Mouse (Mus musculus): ENCODE measurements around the gene Plac8.
A peak's percentile ranks its signal among the peaks of the same experiment; 100 is the strongest.

Gene Plac8

GRCm38 (mm10) chr5:100524921-100525320 is 47.1 kb downstream of the Plac8 start:
- no peak for DNase-seq

GRCm38 (mm10) chr5:100523331-100523730 is 48.7 kb downstream of the Plac8 start:
- DNase-seq: no peak

DNA sequence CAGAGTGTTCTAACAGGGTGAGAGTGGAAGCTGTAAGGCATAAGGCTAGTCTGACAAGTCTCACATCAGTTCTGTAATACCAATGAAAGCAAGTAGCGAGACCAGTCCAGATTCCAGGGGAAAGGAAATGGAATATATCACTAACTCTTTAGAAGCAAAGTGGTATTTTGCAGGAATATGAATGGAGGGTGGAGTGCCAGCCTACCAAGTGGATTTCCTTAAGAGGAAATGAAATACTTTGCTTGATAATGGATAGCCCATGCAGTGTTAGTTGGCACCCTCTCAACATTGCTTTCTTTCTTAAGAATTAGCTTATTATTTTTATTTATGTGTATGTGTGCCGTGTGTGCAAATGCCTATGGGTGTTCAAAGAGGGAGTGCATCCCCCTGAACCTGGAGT is 51.8 kb downstream of the Plac8 start:
- DNase-seq: no peak

GRCm38 (mm10) chr5:100519027-100519411 is 53.0 kb downstream of the Plac8 start:
- no peak for DNase-seq

DNA sequence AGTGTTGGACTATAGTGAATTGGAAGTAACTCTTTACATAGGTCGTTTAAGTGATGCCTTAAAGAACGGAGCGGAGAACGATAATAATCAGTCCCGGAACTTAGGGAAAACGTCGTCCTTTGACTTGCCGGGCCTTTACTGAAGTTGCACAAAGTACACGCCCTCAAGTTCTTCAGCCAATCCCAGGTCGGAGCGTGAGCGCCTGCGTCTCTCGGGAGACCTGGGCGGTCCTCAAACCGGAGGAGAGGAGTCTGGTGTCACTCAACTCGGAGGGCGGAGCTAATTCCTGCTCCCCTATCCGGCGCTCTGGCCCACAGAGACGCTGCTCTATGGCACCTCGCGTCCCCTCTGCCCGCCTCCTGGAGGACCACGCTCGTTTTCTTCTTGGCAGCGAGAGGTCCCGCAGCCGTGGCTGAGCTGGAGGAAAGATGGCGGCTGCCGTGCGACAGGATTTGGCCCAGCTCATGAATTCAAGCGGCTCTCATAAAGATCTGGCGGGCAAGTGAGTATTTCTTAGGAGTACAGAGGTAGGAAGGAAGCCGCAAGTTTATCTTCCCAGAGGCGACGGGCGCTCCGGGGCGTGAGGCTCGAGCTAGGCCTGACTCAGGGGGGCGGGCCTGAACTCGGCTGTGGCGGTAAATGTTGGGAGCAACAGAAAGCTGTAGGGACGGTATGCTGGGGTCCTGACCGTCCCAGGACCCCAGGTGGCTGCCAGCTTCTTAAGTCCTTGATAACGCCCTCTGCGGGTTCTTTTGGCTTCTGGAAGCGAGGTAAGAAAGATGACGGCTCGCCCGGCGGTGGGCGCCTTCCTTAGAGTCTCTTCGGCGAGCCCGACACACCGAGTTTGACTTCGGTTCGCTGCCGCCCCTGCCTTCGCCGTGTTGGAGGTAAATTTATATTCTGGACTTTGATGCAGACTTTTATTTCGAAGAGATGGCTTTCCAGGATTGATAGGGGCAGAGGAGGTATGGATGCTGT is 53.7 kb downstream of the Plac8 start, which contains the start of gene Cops4:
Cops4 (plus strand) TSS at position 261 of the 978 bp plus-strand sequence.
- peak; percentile 94 for DNase-seq

GRCm38 (mm10) chr5:100512576-100512975 is 59.5 kb downstream of the Plac8 start:
- no peak for DNase-seq

DNA sequence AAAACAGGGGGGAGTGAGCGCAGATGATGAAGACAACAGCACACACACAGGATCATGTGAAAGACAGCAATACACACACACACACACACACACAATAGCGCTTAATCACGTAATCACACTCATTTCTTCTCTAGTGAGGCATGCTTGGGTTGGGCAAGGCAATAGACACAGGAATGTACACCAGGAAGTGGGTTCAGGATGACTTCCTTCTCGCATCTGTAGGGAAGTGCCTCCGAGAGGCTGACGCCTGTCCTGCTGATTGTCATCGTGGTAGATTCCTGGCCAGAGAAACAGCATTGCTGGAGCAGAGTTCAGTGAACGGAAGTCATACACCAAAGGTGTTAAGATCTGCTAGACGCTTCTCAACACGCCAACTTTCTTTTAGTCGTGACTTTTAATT is 62.8 kb downstream of the Plac8 start:
- DNase-seq: peak; percentile 17
